Mouse (Mus musculus) heart, adult 9 months (tissue): ENCODE measurements around the gene Akr1c18.

Experiments used
- DNase-seq, 2 experiments: peaks; one replicate each; pipeline ENCODE4 v3.0.0; 2022; ENCODE audit warnings: low spot score in 2 of 2

Gene Akr1c18

GRCm38 (mm10) chr13:4102721-4103120 is 47.7 kb downstream of the Akr1c18 start:
- DNase-seq, result no peak

DNA sequence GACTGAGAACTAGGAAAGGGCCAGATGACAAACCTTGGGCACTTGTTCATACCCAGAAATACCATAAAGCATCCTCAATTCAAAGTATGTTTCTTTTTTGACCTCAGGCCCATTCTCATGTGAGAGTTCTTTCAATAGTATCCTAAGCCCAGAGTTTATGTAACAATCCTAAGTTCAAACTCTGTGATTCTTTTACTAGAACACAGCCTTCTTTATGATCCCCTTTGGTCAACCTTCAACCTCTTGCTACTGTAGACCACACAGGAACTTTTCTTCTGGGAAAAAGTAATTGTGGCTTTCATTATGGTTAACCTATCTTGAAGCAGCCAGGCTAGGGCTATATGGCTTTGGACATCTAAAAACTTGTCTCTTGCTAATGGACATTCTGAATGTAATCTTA is 48.8 kb downstream of the Akr1c18 start:
- no peak for DNase-seq
